Mouse (Mus musculus) limb, embryonic 13.5 days (tissue): ENCODE results near the gene Fam169b. TPM values are rescaled to one million over a fixed set of nuclear protein-coding genes. Genes with fewer than 3 reads are reported as not detected.
"Not testable (repeated sequence)": the region's sequence is repeated elsewhere in the genome, so short reads cannot be mapped to it uniquely, and the experiment has no call there.

Experiments used
- ATAC-seq: fragments of 200-750 bp; cut with Nextera tagmentation; 2 replicates; pipeline ENCODE4 v1.8.0; 2017; ENCODE audit warnings: low read depth, moderate number of reproducible peaks, moderate TSS enrichment; ENCODE audit not compliant: low FRiP score
- H3K27ac ChIP-seq: fragments of 300-500 bp; sonication (generic); 2 replicates; pipeline ENCODE4 v1.5.1; 2015; ENCODE audit warnings: inconsistent platforms, mild to moderate bottlenecking, moderate library complexity
- H3K27me3 ChIP-seq: fragments of 300-500 bp; sonication (generic); 2 replicates; pipeline ENCODE4 v1.6.1; 2015; ENCODE audit warnings: mild to moderate bottlenecking, inconsistent platforms
- H3K36me3 ChIP-seq: fragments of 300-500 bp; sonication (generic); 2 replicates; pipeline ENCODE4 v1.6.1; 2015; ENCODE audit warnings: inconsistent platforms, mild to moderate bottlenecking, moderate library complexity
- H3K4me1 ChIP-seq: fragments of 300-500 bp; sonication (generic); 2 replicates; pipeline ENCODE4 v1.6.1; 2015; ENCODE audit warnings: inconsistent platforms
- H3K4me2 ChIP-seq: fragments of 300-500 bp; sonication (generic); replicated peaks from 2 replicates; pipeline ENCODE4 v1.6.1; 2015; ENCODE audit warnings: inconsistent platforms, mild to moderate bottlenecking, moderate library complexity
- H3K4me3 ChIP-seq: fragments of 300-500 bp; sonication (generic); 2 replicates; pipeline ENCODE4 v1.5.1; 2015; ENCODE audit warnings: moderate library complexity, mild to moderate bottlenecking, inconsistent platforms
- H3K9ac ChIP-seq: fragments of 300-500 bp; sonication (generic); 2 replicates; pipeline ENCODE4 v1.6.1; 2015; ENCODE audit warnings: mild to moderate bottlenecking, inconsistent platforms
- H3K9me3 ChIP-seq: fragments of 300-500 bp; sonication (generic); 2 replicates; pipeline ENCODE4 v1.6.1; 2016; ENCODE audit warnings: inconsistent platforms
- WGBS: fragments of 180-500 bp; shearing (Covaris S2); methylation state at CpG from one replicate; pipeline ENCODE4 v1.1.7; 2015; 5-methylcytosine and 5-hydroxymethylcytosine counted together
- polyA plus RNA-seq: library from polyadenylated mRNA; unstranded; fragments of >200 nt; fragmentation: Nextera tagmentation; extraction: Ambion mirVana; gene quantifications from 2 replicates; pipeline ENCODE4 v1.2.1, GENCODE M21; 2015

Fam169b gene
- polyA plus RNA-seq, 1 experiment from 2014 or later = 2.0 TPM

GRCm38 (mm10) chr7:68278385-68278784 is 4.7 kb downstream of the Fam169b start:
- no peaks in the 10 kb centered on the region; the same call in 1 of the 2 replicates for H3K27me3 ChIP-seq
- H3K27ac ChIP-seq = peak overlapping the region; percentile 79
- H3K4me1 ChIP-seq = peaks cover 47% of the 10 kb centered on the region
- H3K9me3 ChIP-seq = no peaks in the 10 kb centered on the region
- H3K9ac ChIP-seq = no peak overlapping the region
- H3K4me3 ChIP-seq = no peak overlapping the region
- H3K4me2 ChIP-seq = no peak overlapping the region
- WGBS = 94% methylated on average over 6 of the region's 6 CpGs
- H3K36me3 ChIP-seq = no peaks in the 10 kb centered on the region
- no peak for ATAC-seq

DNA sequence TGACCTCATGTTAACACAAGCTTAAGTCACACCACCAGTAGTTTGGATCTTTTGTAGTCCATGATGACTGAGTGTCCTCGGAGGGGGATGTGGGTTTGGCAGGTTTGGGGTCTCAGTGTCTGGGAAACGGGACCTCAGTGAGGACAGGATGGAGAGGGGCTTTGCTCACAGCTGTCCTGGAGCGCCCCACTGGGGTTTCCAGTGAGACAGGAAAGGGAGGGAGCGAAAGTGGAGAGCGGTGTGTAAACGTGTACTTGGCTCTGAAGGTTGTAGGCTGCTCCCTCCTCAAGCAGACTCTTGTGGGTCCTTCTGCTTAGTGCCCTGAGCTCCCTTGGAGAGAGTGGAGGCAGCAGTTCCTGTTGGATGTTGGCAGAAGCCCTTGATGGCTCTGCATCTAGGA is 5.3 kb downstream of the Fam169b start:
- WGBS = 64% methylated on average over 6 of the region's 6 CpGs

GRCm38 (mm10) chr7:68279481-68279880 is 5.8 kb downstream of the Fam169b start:
- Histone ChIP-seq H3K27ac (no peak overlapping the region), H3K27me3 (no peaks in the 10 kb centered on the region; the same call in 1 of the 2 replicates), H3K4me1 (peaks cover 50% of the 10 kb centered on the region), H3K36me3 (no peaks in the 10 kb centered on the region), H3K9ac (no peak overlapping the region), H3K4me3 (no peak overlapping the region), H3K4me2 (no peak overlapping the region), H3K9me3 (no peaks in the 10 kb centered on the region)
- 74% methylated on average over 7 of the region's 7 CpGs for WGBS
- ATAC-seq = no peak

More for the DNA sequence above, 5.3 kb downstream of the Fam169b start:
- Histone ChIP-seq H3K27ac (no peak overlapping the region), H3K4me3 (no peak overlapping the region), H3K36me3 (no peaks in the 10 kb centered on the region), H3K4me2 (no peak overlapping the region), H3K27me3 (no peaks in the 10 kb centered on the region; the same call in 1 of the 2 replicates), H3K9me3 (no peaks in the 10 kb centered on the region), H3K9ac (no peak overlapping the region), H3K4me1 (peaks cover 50% of the 10 kb centered on the region)
- ATAC-seq = no peak

DNA sequence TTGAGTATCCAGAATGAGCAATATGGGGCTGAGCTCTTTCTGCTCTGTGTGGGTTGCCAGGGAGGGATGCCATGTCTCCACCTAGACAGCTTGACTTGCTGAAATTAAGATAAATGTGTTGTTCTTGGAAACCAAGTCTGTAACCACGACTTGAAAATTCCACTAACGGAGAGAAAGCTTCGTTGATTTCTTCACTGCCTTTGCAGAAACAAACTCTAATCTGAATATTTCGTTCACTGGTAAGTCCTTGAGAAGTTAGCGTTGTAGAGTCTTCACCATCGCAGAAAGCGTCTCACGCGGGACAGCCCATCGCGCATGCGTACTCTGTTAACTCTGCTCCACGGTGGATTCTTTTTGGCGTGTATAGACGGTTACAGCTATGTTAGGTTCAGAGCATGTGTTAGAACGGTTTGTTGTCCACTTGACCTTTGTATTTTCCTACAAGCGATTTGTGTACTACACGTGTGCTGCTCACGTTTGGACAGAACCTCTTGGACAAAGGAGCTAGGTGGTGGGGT is 6.8 kb downstream of the Fam169b start:
- no peaks in the 10 kb centered on the region for H3K36me3 ChIP-seq
- no peaks in the 10 kb centered on the region for H3K9me3 ChIP-seq
- no peak overlapping the region for H3K27ac ChIP-seq
- no peak overlapping the region for H3K4me2 ChIP-seq
- ATAC-seq = no peak
- 90% methylated on average over 19 of the region's 19 CpGs for WGBS
- H3K4me3 ChIP-seq = no peak overlapping the region
- no peak overlapping the region for H3K9ac ChIP-seq
- H3K4me1 ChIP-seq = peaks cover 51% of the 10 kb centered on the region
- H3K27me3 ChIP-seq = no peaks in the 10 kb centered on the region; the same call in 1 of the 2 replicates

GRCm38 (mm10) chr7:68281341-68281740 is 7.7 kb downstream of the Fam169b start:
- Histone ChIP-seq H3K4me2 (no peak overlapping the region), H3K27me3 (no peaks in the 10 kb centered on the region; the same call in 1 of the 2 replicates), H3K9ac (no peak overlapping the region), H3K27ac (no peak overlapping the region), H3K9me3 (no peaks in the 10 kb centered on the region), H3K4me1 (peaks cover 51% of the 10 kb centered on the region), H3K36me3 (no peaks in the 10 kb centered on the region), H3K4me3 (no peak overlapping the region)
- ATAC-seq = no peak
- 77% methylated on average over 5 of the region's 5 CpGs for WGBS

DNA sequence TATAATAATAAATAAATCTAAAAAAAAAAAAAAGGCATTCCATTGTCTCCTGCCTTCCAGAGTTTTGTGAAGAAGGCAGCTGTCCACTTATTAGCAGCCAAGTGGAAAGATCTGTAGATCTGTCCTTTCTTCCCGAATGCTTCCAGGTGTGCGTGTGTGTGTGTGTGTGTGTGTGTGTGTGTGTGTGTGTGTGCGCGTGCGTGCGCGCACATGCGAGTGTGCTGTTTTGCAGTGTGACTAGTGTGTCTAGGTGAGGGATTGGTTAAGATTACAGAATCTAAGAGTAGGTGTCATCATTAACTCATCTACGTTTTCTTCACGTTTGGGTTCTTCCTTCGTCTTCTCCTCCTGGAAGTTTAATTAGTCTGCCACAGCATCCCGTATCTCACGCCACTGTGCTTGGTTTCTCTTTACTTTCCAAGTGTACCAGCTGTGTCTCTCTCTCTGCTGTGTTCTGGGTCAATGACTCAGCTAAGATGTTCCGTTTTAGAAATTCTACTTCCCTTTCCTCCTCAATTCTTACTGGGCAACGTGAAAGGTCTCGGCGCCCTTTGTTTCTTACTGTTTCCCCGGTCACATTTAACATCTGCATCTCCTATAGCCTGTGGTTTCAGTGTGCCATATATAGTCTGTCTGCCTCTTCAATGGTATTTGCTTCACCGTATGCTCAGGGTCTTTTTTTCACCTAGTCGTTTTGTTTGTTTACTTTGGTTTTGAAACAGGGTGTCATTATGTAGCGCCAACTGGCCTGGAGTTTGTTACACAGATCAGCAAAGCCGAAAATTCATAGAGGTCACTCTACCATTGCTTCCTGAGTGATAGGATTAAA is 8.9 kb downstream of the Fam169b start:
- Histone ChIP-seq H3K27ac (no peak overlapping the region), H3K9me3 (no peaks in the 10 kb centered on the region), H3K4me3 (no peak overlapping the region), H3K27me3 (no peaks in the 10 kb centered on the region), H3K36me3 (no peaks in the 10 kb centered on the region), H3K4me2 (no peak overlapping the region), H3K4me1 (peaks cover 40% of the 10 kb centered on the region), H3K9ac (no peak overlapping the region)
- 80% methylated on average over 22 of the region's 22 CpGs for WGBS
- no peak for ATAC-seq

GRCm38 (mm10) chr7:68283133-68283520 is 9.5 kb downstream of the Fam169b start:
- H3K4me2 ChIP-seq, H3K9me3 ChIP-seq, H3K9ac ChIP-seq, ATAC-seq, H3K4me3 ChIP-seq, H3K27ac ChIP-seq, H3K27me3 ChIP-seq, H3K36me3 ChIP-seq: not testable (repeated sequence)
- 81% methylated on average over 4 of the region's 4 CpGs for WGBS
- peaks cover 34% of the 10 kb centered on the region for H3K4me1 ChIP-seq

DNA sequence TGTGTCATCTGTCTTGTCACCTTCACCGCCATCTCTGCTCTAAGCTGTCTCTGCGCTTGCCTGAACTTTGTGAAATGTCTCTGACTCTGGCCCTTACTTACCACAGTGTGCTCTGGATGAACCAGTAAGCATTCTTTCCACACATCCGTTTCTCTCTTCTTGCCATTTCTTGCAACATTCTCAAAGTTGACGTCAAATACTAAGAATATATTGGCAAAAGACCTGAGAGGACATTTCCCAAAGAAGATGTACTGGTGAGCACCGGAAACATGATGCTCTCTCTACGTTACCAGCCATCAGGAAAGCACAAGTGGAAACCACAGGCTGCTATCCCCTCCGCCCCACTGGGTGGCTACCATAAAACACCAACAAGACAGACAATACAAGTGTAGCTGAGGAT is 10.1 kb downstream of the Fam169b start:
- Histone ChIP-seq H3K27me3 (no peaks in the 10 kb centered on the region), H3K4me3 (no peak overlapping the region), H3K9ac (no peak overlapping the region), H3K4me2 (no peak overlapping the region), H3K4me1 (peaks cover 29% of the 10 kb centered on the region), H3K9me3 (no peaks in the 10 kb centered on the region), H3K36me3 (no peaks in the 10 kb centered on the region), H3K27ac (no peak overlapping the region)
- no peak for ATAC-seq
- 79% methylated on average over 7 of the region's 7 CpGs for WGBS

DNA sequence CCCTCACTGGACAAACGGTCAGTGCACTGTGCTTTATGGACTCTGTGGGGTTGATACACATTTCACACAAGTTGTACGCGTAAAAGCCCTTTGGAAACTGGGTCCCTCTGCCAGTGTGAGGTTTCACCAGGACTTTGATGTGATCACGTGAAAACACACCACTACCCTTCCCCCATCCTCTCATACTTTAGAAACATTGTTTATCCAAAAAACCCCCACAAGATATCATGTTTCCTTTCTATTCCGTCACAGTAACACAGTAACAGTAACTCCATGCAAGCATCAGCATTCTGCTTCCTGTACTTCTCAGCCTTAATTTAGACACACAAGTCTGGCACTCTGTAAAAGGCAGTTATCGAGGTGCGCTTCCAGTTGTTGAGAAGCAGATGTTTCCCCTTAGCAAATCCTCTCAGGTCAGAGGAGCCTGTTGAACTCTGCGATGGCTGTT is 12.2 kb downstream of the Fam169b start:
- no peak overlapping the region for H3K4me2 ChIP-seq
- ATAC-seq = peak; percentile 77
- H3K9ac ChIP-seq = no peak overlapping the region
- WGBS = 13% methylated on average over 8 of the region's 8 CpGs
- H3K4me1 ChIP-seq = peaks cover 22% of the 10 kb centered on the region
- H3K9me3 ChIP-seq = no peaks in the 10 kb centered on the region
- peak overlapping the region; percentile 67; the same call in 1 of the 2 replicates for H3K27ac ChIP-seq
- H3K4me3 ChIP-seq = no peak overlapping the region
- H3K27me3 ChIP-seq = no peaks in the 10 kb centered on the region
- no peaks in the 10 kb centered on the region for H3K36me3 ChIP-seq

DNA sequence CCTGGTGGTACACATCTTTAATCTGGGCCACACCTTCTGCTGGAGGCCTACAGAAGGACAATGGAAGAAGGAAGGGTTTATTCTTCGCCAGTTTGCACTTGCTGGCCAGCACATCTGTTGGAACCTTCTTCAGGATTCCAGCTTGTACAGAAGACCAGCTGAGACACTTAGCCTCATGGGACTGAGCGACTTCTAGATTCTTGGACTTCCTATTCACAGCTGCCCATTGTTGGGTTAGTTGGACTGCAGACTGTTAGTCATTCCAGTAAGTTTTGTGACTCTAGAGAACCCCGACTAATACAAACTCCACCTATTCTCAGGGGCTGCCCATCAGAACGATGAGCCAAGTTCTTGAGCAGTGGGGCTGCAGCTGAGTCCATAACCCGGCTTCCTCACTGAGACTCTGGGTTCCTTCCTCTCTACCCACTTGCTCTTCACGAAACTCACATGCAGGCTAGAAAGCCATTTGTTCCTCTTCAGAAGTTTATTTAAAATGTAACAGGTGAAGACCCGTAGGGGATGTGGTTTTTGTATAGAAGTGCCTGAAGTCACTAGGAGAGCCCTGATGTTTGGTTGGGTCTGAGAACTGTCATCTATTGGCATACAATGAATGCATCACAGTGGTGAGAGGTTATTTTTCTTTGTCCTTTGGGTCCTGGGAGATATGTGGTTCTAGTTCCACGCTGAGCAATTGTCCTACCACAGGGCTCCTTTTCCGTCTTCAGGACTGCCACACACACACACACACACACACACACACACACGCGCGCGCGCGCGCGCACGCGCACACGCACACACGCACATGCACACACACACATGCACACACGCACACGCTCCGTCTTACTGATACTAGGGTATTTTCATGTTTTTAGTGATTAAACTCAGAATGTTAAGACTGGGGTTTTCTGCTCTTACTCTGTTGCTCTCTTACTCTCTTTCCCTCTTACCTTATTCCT is 13.2 kb downstream of the Fam169b start:
- no peak for ATAC-seq
- 94% methylated on average over 24 of the region's 24 CpGs for WGBS

DNA sequence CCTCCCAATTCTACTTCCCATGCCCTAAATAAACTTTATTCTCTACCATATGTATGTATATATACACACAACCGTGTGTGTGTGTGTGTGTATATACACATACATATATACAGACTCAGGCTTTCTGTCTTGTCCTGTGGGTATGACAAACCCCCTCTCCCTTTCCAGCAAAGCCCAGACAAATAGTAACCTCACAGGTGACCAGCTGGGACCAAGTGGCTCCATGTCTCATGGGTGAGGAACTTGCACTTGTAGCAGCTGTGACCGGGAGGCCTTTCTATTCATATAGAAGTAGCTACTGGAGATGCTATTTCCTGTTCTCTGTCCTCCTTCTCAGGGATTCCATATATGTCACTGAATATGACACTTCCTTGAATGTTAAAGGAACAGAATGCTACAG is 13.9 kb downstream of the Fam169b start:
- no peak overlapping the region for H3K4me2 ChIP-seq
- WGBS = 82% methylated on average over 2 of the region's 2 CpGs
- no peaks in the 10 kb centered on the region for H3K27me3 ChIP-seq
- no peak overlapping the region for H3K9ac ChIP-seq
- no peak for ATAC-seq
- H3K27ac ChIP-seq = no peak overlapping the region
- H3K4me1 ChIP-seq = peaks cover 22% of the 10 kb centered on the region
- no peaks in the 10 kb centered on the region for H3K9me3 ChIP-seq
- H3K4me3 ChIP-seq = no peak overlapping the region
- no peaks in the 10 kb centered on the region for H3K36me3 ChIP-seq

More for the DNA sequence above, 13.2 kb downstream of the Fam169b start:
- no peak overlapping the region for H3K4me2 ChIP-seq
- no peaks in the 10 kb centered on the region for H3K36me3 ChIP-seq
- H3K4me3 ChIP-seq = no peak overlapping the region
- no peak overlapping the region for H3K9ac ChIP-seq
- H3K27me3 ChIP-seq = no peaks in the 10 kb centered on the region
- H3K4me1 ChIP-seq = peaks cover 22% of the 10 kb centered on the region
- H3K27ac ChIP-seq = peak overlapping the region; percentile 67; the same call in 1 of the 2 replicates
- no peaks in the 10 kb centered on the region for H3K9me3 ChIP-seq

DNA sequence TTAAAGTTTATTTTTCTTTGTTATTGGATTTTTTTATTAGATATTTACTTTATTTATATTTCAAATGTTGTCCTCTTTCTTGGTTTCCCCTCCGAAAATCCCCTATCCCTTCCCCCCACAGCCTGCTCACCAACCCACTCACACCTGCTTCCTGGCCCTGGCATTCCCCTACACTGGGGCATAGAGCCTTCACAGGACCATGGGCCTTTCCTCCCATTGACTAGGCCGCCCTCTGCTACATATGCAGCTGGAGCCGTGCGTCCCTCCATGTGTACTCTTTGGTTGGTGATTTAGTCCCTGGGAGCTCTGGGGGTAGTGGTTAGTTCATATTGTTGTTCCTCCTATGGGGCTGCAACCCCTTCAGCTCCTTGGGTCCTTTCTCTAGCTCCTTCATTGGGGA is 14.4 kb downstream of the Fam169b start:
- H3K27ac ChIP-seq, H3K4me3 ChIP-seq, H3K27me3 ChIP-seq, H3K4me2 ChIP-seq, H3K36me3 ChIP-seq, ATAC-seq, H3K9ac ChIP-seq, H3K9me3 ChIP-seq: not testable (repeated sequence)
- WGBS = 90% methylated on average over 4 of the region's 4 CpGs
- peaks cover 24% of the 10 kb centered on the region for H3K4me1 ChIP-seq
